Mouse (Mus musculus) limb, embryonic 11.5 days (tissue): ENCODE measurements around the gene Kcnh7. TPM values are rescaled to one million over a fixed set of nuclear protein-coding genes. Genes with fewer than 3 reads are reported as not detected.

Experiments used
- ATAC-seq: fragments of 200-750 bp; cut with Nextera tagmentation; 2 replicates; pipeline ENCODE4 v1.8.0; 2017; ENCODE audit warnings: low read depth; ENCODE audit not compliant: insufficient number of reproducible peaks, low FRiP score, low TSS enrichment
- DNase-seq: peaks from one replicate; pipeline ENCODE4 v3.0.0-alpha.2; 2015; ENCODE audit warnings: low spot score
- H3K27ac ChIP-seq: fragments of 300-500 bp; sonication (generic); replicated peaks from 2 replicates; pipeline ENCODE4 v1.5.1; 2014; ENCODE audit warnings: low read depth, mild to moderate bottlenecking, low read length
- H3K27me3 ChIP-seq: fragments of 300-500 bp; sonication (generic); 2 replicates; pipeline ENCODE4 v1.6.1; 2014; ENCODE audit warnings: mild to moderate bottlenecking, low read length, mixed read lengths; ENCODE audit not compliant: control insufficient read depth, insufficient read depth
- H3K36me3 ChIP-seq: fragments of 300-500 bp; sonication (generic); 2 replicates; pipeline ENCODE4 v1.6.1; 2014; ENCODE audit warnings: mild to moderate bottlenecking, low read length, moderate library complexity, mixed read lengths; ENCODE audit not compliant: control insufficient read depth, insufficient read depth
- H3K4me1 ChIP-seq: fragments of 300-500 bp; sonication (generic); 2 replicates; pipeline ENCODE4 v1.6.1; 2014; ENCODE audit warnings: low read length, mixed read lengths; ENCODE audit not compliant: control insufficient read depth, insufficient read depth
- H3K4me2 ChIP-seq: fragments of 300-500 bp; sonication (generic); 2 replicates; pipeline ENCODE4 v1.6.1; 2014; ENCODE audit warnings: low read depth, mild to moderate bottlenecking, moderate library complexity; ENCODE audit not compliant: severe bottlenecking
- H3K4me3 ChIP-seq: fragments of 300-500 bp; sonication (generic); 2 replicates; pipeline ENCODE4 v1.5.1; 2014; ENCODE audit warnings: low read depth, low read length
- H3K9ac ChIP-seq: fragments of 300-500 bp; sonication (generic); 2 replicates; pipeline ENCODE4 v1.6.1; 2014; ENCODE audit warnings: mild to moderate bottlenecking, low read length
- H3K9me3 ChIP-seq: fragments of 300-500 bp; sonication (generic); 2 replicates; pipeline ENCODE4 v1.6.1; 2016; ENCODE audit warnings: low read length; ENCODE audit not compliant: control insufficient read depth
- WGBS: fragments of 180-500 bp; shearing (Covaris S2); extraction: QIAGEN DNeasy Blood & Tissue Kit; methylation state at CpG from one replicate; pipeline ENCODE4 v1.1.7; 2014; 5-methylcytosine and 5-hydroxymethylcytosine counted together
- polyA plus RNA-seq: library from polyadenylated mRNA; unstranded; fragments of >200 nt; fragmentation: Nextera tagmentation; extraction: Ambion mirVana; gene quantifications from 2 replicates; pipeline ENCODE4 v1.2.1, GENCODE M21; 2014

Gene Kcnh7
- polyA plus RNA-seq, 1 experiment from 2014 or later, result 0.15 TPM

GRCm38 (mm10) chr2:62644891-62645290 is 539.2 kb downstream of the Kcnh7 start:
- H3K9ac ChIP-seq, result no peak overlapping the region
- H3K4me3 ChIP-seq, result no peak overlapping the region
- H3K27ac ChIP-seq, result no peak overlapping the region
- H3K9me3 ChIP-seq, result no peaks in the 10 kb centered on the region
- DNase-seq (no peak), ATAC-seq (no peak)
- WGBS, result 78% methylated on average over 5 of the region's 5 CpGs
- no peak overlapping the region for H3K4me2 ChIP-seq
- H3K27me3 ChIP-seq, result no peaks in the 10 kb centered on the region
- H3K4me1 ChIP-seq, result no peaks in the 10 kb centered on the region
- H3K36me3 ChIP-seq, result no peaks in the 10 kb centered on the region
